In genomic region chr12:8781681-8782378, GRCm38 (mm10) we compare ENCODE assay signal across 8 mouse cellular contexts. TPM values are rescaled to one million over a fixed set of nuclear protein-coding genes. Genes with fewer than 3 reads are reported as not detected.
DNase-seq lines count a peak whose midpoint lies in the region; ATAC-seq and TF ChIP-seq lines count a peak whose summit lies in the region.

No protein-coding gene starts in this region.

- no peaks in the 10 kb centered on the region for H3K27me3 ChIP-seq in lung, postnatal 0 days (replicated peaks; ENCODE audit: insufficient read depth, low read length)

- TF ChIP-seq EP300 in lung, postnatal 0 days (IDR thresholded peaks at IDR 0.05), result no peak

- peak; percentile 56 for DNase-seq in NIH3T3 (ENCODE audit: low read depth)
- peak; percentile 82 for DNase-seq in adrenal gland, postnatal 36 days
- peak; percentile 74 to 77 for DNase-seq in heart, adult 9 months (ENCODE audit: low spot score in 2 of 2)
- peak; percentile 81 for DNase-seq in lung, postnatal 0 days (ENCODE audit: low spot score)
- DNase-seq in embryo, embryonic 10.5 days (ENCODE audit: low spot score), result no peak
- DNase-seq in thymus, postnatal 25 days, result no peak

- peaks cover 13% of the 10 kb centered on the region; the same call in 1 of the 2 replicates for H3K4me1 ChIP-seq in lung, postnatal 0 days (ENCODE audit: insufficient read depth, low read depth, low read length)

- no peaks in the 10 kb centered on the region for H3K36me3 ChIP-seq in lung, postnatal 0 days (ENCODE audit: insufficient read depth, low read length)

- peak; percentile 80 for ATAC-seq in lung, postnatal 0 days
- ATAC-seq in megakaryocyte progenitor cell, adult 5-6 weeks (replicated peaks; ENCODE audit: poor library complexity), result no peak
- ATAC-seq in inflammation-experienced regulatory T-cells, adult 6 months, result no peak

- H3K9me3 ChIP-seq in lung, postnatal 0 days (ENCODE audit: low read length), result no peaks in the 10 kb centered on the region

- H3K4me3 ChIP-seq in lung, postnatal 0 days (ENCODE audit: low read depth, low read length), result no peak overlapping the region

- no peak overlapping the region for H3K9ac ChIP-seq in lung, postnatal 0 days (replicated peaks; ENCODE audit: low read depth)

- H3K27ac ChIP-seq in lung, postnatal 0 days (ENCODE audit: low read length), result peak overlapping the region; percentile 48

- no peak for TF ChIP-seq CTCF in lung, postnatal 0 days (IDR thresholded peaks at IDR 0.05)

- 51% methylated on average over 9 of the region's 9 CpGs for WGBS in lung, postnatal 0 days

- H3K4me2 ChIP-seq in lung, postnatal 0 days (replicated peaks; ENCODE audit: low read depth, low read length), result peak overlapping the region; percentile 11; the same call in 1 of the 2 replicates

RNA-seq across cellular contexts. Expression of gene Sdc1, which starts 10.7 kb away (rescaled TPM):
- total RNA-seq in adrenal gland, postnatal 36 days (2021), result 10 to 100 TPM; 16.5 to 17.0 TPM
- polyA plus RNA-seq in lung, postnatal 0 days (2015; fragmentation: Nextera tagmentation; extraction: Ambion mirVana), result 303 and 306 TPM in 2 replicates
- total RNA-seq in megakaryocyte progenitor cell, adult 5-6 weeks (2015), result 0.37 and 0.42 TPM in 2 replicates
- total RNA-seq in megakaryocyte progenitor cell, adult 5-6 weeks (2017), result 1.5 TPM in 2 replicates
- polyA plus RNA-seq in inflammation-experienced regulatory T-cells, adult 6 months (2017; shearing (Covaris generic)), result under 1 TPM in 2 of 3 experiments, not detected in 1; 0.30 to 0.74 TPM

Comparison
In these comparisons a context has a peak if more than half of its experiments do, and no peak if none do; other contexts are left out.
1. DNase-seq: peak in NIH3T3 (single experiment), adrenal gland, postnatal 36 days (2 of 2), heart, adult 9 months (2 of 2) and lung, postnatal 0 days (single experiment); none in embryo, embryonic 10.5 days (single experiment) and thymus, postnatal 25 days (single experiment).
2. RNA of gene Sdc1, which starts 10.7 kb away (total RNA-seq): 16.5 to 17.0 TPM in adrenal gland, postnatal 36 days; 0.37 to 1.5 TPM in megakaryocyte progenitor cell, adult 5-6 weeks; every median in the first group is over 4 times any median in the second.